Mouse (Mus musculus) right cerebral cortex, postnatal 36 days (tissue): Measurements from ENCODE around the gene Olfr1055.
"Not testable (repeated sequence)": the region's sequence is repeated elsewhere in the genome, so short reads cannot be mapped to it uniquely, and the experiment has no call there.

ENCODE experiments used
- DNase-seq, 2 experiments: peaks; one replicate each; pipeline ENCODE4 v3.0.0; 2022; ENCODE audit warnings: low spot score in 2 of 2, mixed read lengths in 1 of 2

Olfr1055 gene

GRCm38 (mm10) chr2:86350184-86350583 lies at the start of gene Olfr1055:
Gene Olfr1055, minus strand, starts transcription at chr2:86350284.
- no peak for DNase-seq

- DNase-seq, result no peak
Measured at GRCm38 (mm10) chr2:86395114-86395513, 45.0 kb upstream of the Olfr1055 start.

- not testable (repeated sequence) for DNase-seq
Measured at GRCm38 (mm10) chr2:86388461-86388860, 38.4 kb upstream of the Olfr1055 start, which contains the start of gene Olfr1058. Gene Olfr1058, minus strand, starts transcription at chr2:86388561.

GRCm38 (mm10) chr2:86378293-86378692 lies 28.2 kb upstream of the Olfr1055 start, which contains the start of gene Olfr1057:
Gene Olfr1057, minus strand, starts transcription at chr2:86378393.
- no peak for DNase-seq

GRCm38 (mm10) chr2:86366342-86366741 lies 16.3 kb upstream of the Olfr1055 start:
- not testable (repeated sequence) for DNase-seq

GRCm38 (mm10) chr2:86362369-86362768 lies 12.3 kb upstream of the Olfr1055 start, which contains the start of gene Olfr1056:
Gene Olfr1056, minus strand, starts transcription at chr2:86362469.
- no peak for DNase-seq

GRCm38 (mm10) chr2:86351751-86352150 lies 1.7 kb upstream of the Olfr1055 start:
- DNase-seq, result not testable (repeated sequence)

GRCm38 (mm10) chr2:86335333-86335732 lies 14.8 kb downstream of the Olfr1055 start, which contains the start of gene Olfr1054:
Gene Olfr1054, minus strand, starts transcription at chr2:86335433.
- no peak for DNase-seq

- no peak for DNase-seq
Measured at GRCm38 (mm10) chr2:86315184-86315583, 34.9 kb downstream of the Olfr1055 start, which contains the start of gene Olfr1053. Gene Olfr1053, minus strand, starts transcription at chr2:86315284.
